Mouse (Mus musculus) liver, postnatal 0 days (tissue): ENCODE data around the gene Ptma.

Experiments
- CTCF ChIP-seq: sonication (generic); IDR thresholded peaks from 2 replicates; pipeline ENCODE4 v1.5.1; 2016; ENCODE audit warnings: antibody characterized with exemption, low read depth
- EP300 ChIP-seq: IDR thresholded peaks from 2 replicates; pipeline ENCODE4 v1.6.1; 2016; ENCODE audit warnings: antibody characterized with exemption, low read depth, mild to moderate bottlenecking

GRCm38 (mm10) chr1:86509410-86509809 is 17.1 kb upstream of the Ptma start:
- TF ChIP-seq CTCF (peak; percentile 98), EP300 (no peak)
